Mouse (Mus musculus) CH12.LX (cell line): ENCODE data around the gene Gm815. TPM values are rescaled to one million over a fixed set of nuclear protein-coding genes. Genes with fewer than 3 reads are reported as not detected.

Experiments
- DNase-seq: peaks from one replicate; pipeline ENCODE4 v3.0.0-alpha.2; 2013; ENCODE audit errors: extremely low read depth
- H3K27ac ChIP-seq: 2 replicates; pipeline ENCODE4 v1.5.1; 2012; ENCODE audit warnings: low read depth, mild to moderate bottlenecking, control low read depth, moderate library complexity; ENCODE audit not compliant: insufficient read depth
- H3K27me3 ChIP-seq: replicated peaks from 2 replicates; pipeline ENCODE3; 2012; ENCODE audit warnings: inconsistent platforms
- H3K36me3 ChIP-seq, 2 experiments: replicated peaks in 1 of 2; 2 replicates each; pipeline versions ENCODE3 to v1.6.1; 2012; ENCODE audit warnings: inconsistent platforms in 1 of 2, low read length in 1 of 2, mild to moderate bottlenecking in 1 of 2, mixed read lengths in 1 of 2, moderate library complexity in 1 of 2; ENCODE audit not compliant: control insufficient read depth in 1 of 2, insufficient read depth in 1 of 2
- H3K4me1 ChIP-seq, 2 experiments: 2 replicates each; pipeline ENCODE4 v1.6.1; 2012; ENCODE audit warnings: inconsistent platforms in 1 of 2, moderate library complexity in 1 of 2; ENCODE audit not compliant: insufficient read depth in 2 of 2, control insufficient read depth in 1 of 2
- H3K4me2 ChIP-seq: 2 replicates; pipeline ENCODE4 v1.6.1; 2012; ENCODE audit warnings: low read depth, mild to moderate bottlenecking, control low read depth; ENCODE audit not compliant: poor library complexity, insufficient read depth, severe bottlenecking
- H3K4me3 ChIP-seq, 3 experiments: fragments of 150-350 bp in 1 of 3; sonication (generic) in 1 of 3; replicated peaks in 1 of 3; 2 replicates each; pipeline versions ENCODE3 to v1.5.1; 2011 to 2012; ENCODE audit warnings: low read depth in 2 of 3, low read length in 2 of 3, mild to moderate bottlenecking in 2 of 3, moderate library complexity in 2 of 3, control low read depth in 1 of 3, improper control_type of control experiment in 1 of 3, inconsistent platforms in 1 of 3, mixed read lengths in 1 of 3; ENCODE audit not compliant: poor library complexity in 1 of 3
- H3K79me2 ChIP-seq: replicated peaks from 2 replicates; pipeline ENCODE4 v1.6.1; 2012; ENCODE audit warnings: mild to moderate bottlenecking, moderate library complexity; ENCODE audit not compliant: control insufficient read depth, poor library complexity, insufficient read depth, severe bottlenecking; ENCODE audit errors: extremely low read depth
- H3K9ac ChIP-seq: 2 replicates; pipeline ENCODE4 v1.6.1; 2012; ENCODE audit warnings: low read depth, mild to moderate bottlenecking, control low read depth, moderate library complexity; ENCODE audit not compliant: insufficient read depth
- H3K9me3 ChIP-seq: replicated peaks from 2 replicates; pipeline ENCODE3; 2012; ENCODE audit warnings: low read length, inconsistent platforms, mixed read lengths
- BHLHE40 ChIP-seq: IDR thresholded peaks from 2 replicates; pipeline ENCODE4 v1.6.1; 2011; ENCODE audit warnings: mild to moderate bottlenecking, low read depth, low read length, improper control_type of control experiment
- CHD1 ChIP-seq: IDR thresholded peaks from 2 replicates; pipeline ENCODE4 v1.6.1; 2012; ENCODE audit warnings: low read depth, low read length, improper control_type of control experiment, inconsistent platforms
- CHD2 ChIP-seq: IDR thresholded peaks from 2 replicates; pipeline ENCODE4 v1.6.1; 2011; ENCODE audit warnings: low read length, improper control_type of control experiment
- E2F4 ChIP-seq: IDR thresholded peaks from 2 replicates; pipeline ENCODE4 v1.6.1; 2011; ENCODE audit warnings: low read depth, low read length, improper control_type of control experiment; ENCODE audit not compliant: insufficient replicate concordance
- ELF1 ChIP-seq: IDR thresholded peaks from 2 replicates; pipeline ENCODE4 v1.6.1; 2014; ENCODE audit warnings: low read depth, mild to moderate bottlenecking, inconsistent platforms, low read length, improper control_type of control experiment
- HCFC1 ChIP-seq: IDR thresholded peaks from 2 replicates; pipeline ENCODE4 v1.6.1; 2012; ENCODE audit warnings: low read depth, mild to moderate bottlenecking, inconsistent platforms, low read length, improper control_type of control experiment
- IRF4 ChIP-seq: IDR thresholded peaks from 2 replicates; pipeline ENCODE4 v1.6.1; 2014; ENCODE audit warnings: low read depth, mild to moderate bottlenecking, inconsistent platforms, low read length, improper control_type of control experiment
- JUN ChIP-seq: IDR thresholded peaks from 2 replicates; pipeline ENCODE4 v1.6.1; 2011; ENCODE audit warnings: low read depth, mild to moderate bottlenecking, low read length, improper control_type of control experiment, moderate library complexity; ENCODE audit not compliant: insufficient read depth
- JUND ChIP-seq: conservative IDR thresholded peaks from 2 replicates; pipeline ENCODE4 v1.6.1; 2011; ENCODE audit warnings: low read depth, low read length, improper control_type of control experiment
- KAT2A ChIP-seq: IDR thresholded peaks from 2 replicates; pipeline ENCODE4 v1.6.1; 2012; ENCODE audit warnings: low read length, improper control_type of control experiment, inconsistent platforms; ENCODE audit not compliant: insufficient replicate concordance
- MAX ChIP-seq: IDR thresholded peaks from 2 replicates; pipeline ENCODE4 v1.6.1; 2011; ENCODE audit warnings: low read length, improper control_type of control experiment
- MEF2A ChIP-seq: IDR thresholded peaks from 2 replicates; pipeline ENCODE4 v1.6.1; 2014; ENCODE audit warnings: low read depth, mild to moderate bottlenecking, inconsistent platforms, low read length, improper control_type of control experiment, borderline replicate concordance
- MXI1 ChIP-seq: IDR thresholded peaks from 2 replicates; pipeline ENCODE4 v1.6.1; 2011; ENCODE audit warnings: mild to moderate bottlenecking, low read depth, low read length, improper control_type of control experiment
- MYC ChIP-seq: IDR thresholded peaks from 2 replicates; pipeline ENCODE4 v1.6.1; 2011; ENCODE audit warnings: low read depth, mild to moderate bottlenecking, improper control_type of control experiment, low read length
- NRF1 ChIP-seq: IDR thresholded peaks from 2 replicates; pipeline ENCODE4 v1.6.1; 2014; ENCODE audit warnings: low read depth, mild to moderate bottlenecking, inconsistent platforms, low read length, improper control_type of control experiment, moderate library complexity
- POLR2A ChIP-seq: IDR thresholded peaks from 2 replicates; pipeline ENCODE4 v1.6.1; 2011; ENCODE audit warnings: low read depth, mild to moderate bottlenecking, improper control_type of control experiment, low read length
- POLR2AphosphoS2 ChIP-seq: IDR thresholded peaks from 2 replicates; pipeline ENCODE4 v1.6.1; 2011; ENCODE audit warnings: low read depth, low read length, improper control_type of control experiment
- RCOR1 ChIP-seq: conservative IDR thresholded peaks from 2 replicates; pipeline ENCODE4 v1.6.1; 2012; ENCODE audit warnings: low read depth, mild to moderate bottlenecking, inconsistent platforms, low read length, improper control_type of control experiment
- TBP ChIP-seq: conservative IDR thresholded peaks from 2 replicates; pipeline ENCODE4 v1.6.1; 2011; ENCODE audit warnings: low read depth, low read length, improper control_type of control experiment
- TCF12 ChIP-seq: IDR thresholded peaks from 2 replicates; pipeline ENCODE4 v1.6.1; 2014; ENCODE audit warnings: low read depth, mild to moderate bottlenecking, inconsistent platforms, low read length, improper control_type of control experiment
- UBTF ChIP-seq: IDR thresholded peaks from 2 replicates; pipeline ENCODE4 v1.6.1; 2012; ENCODE audit warnings: low read depth, mild to moderate bottlenecking, inconsistent platforms, low read length, improper control_type of control experiment, moderate library complexity
- ZC3H11A ChIP-seq: IDR thresholded peaks from 2 replicates; pipeline ENCODE4 v1.6.1; 2012; ENCODE audit warnings: low read depth, mild to moderate bottlenecking, inconsistent platforms, low read length, improper control_type of control experiment
- ZKSCAN1 ChIP-seq: IDR thresholded peaks from 2 replicates; pipeline ENCODE4 v1.6.1; 2012; ENCODE audit warnings: low read depth, inconsistent platforms, low read length, improper control_type of control experiment, borderline replicate concordance
- ZMIZ1 ChIP-seq: IDR thresholded peaks from 2 replicates; pipeline ENCODE4 v1.6.1; 2012; ENCODE audit warnings: low read depth, mild to moderate bottlenecking, inconsistent platforms, low read length, improper control_type of control experiment
- ZNF384 ChIP-seq: IDR thresholded peaks from 2 replicates; pipeline ENCODE4 v1.6.1; 2012; ENCODE audit warnings: low read depth, low read length, improper control_type of control experiment, inconsistent platforms
- dilution Hi-C: fragments of 300-500 bp; cut with MboI; formaldehyde crosslinking; loops from 2 replicates; pipeline ENCODE4 v1.14.3; 2020; ENCODE audit warnings: low sequenced_read_pairs; ENCODE audit not compliant: extremely low pct_unique_long_range_greater_than_20kb, extremely low pct_ligation_motif_present
- in situ Hi-C: fragments of 300-500 bp; cut with MboI; formaldehyde crosslinking; loops from 3 replicates; pipeline ENCODE4 v1.14.3; 2019; ENCODE audit warnings: low sequenced_read_pairs, low pct_ligation_motif_present, low pct_unique_long_range_greater_than_20kb, mixed read lengths
- polyA plus RNA-seq: library from polyadenylated mRNA; unstranded; fragments of >175 nt; gene quantifications from 2 replicates; pipeline ENCODE4 v1.2.1, GENCODE M21; 2012; ENCODE audit warnings: low read depth; ENCODE audit not compliant: insufficient read length
- total RNA-seq, 2 experiments: library from RNA; depleted of rRNA; stranded (reverse); fragments of 300-350 nt in 1 of 2; fragments of >200 nt in 1 of 2; gene quantifications; 2 replicates each; pipeline ENCODE4 v1.2.3; 2012 to 2014

Gene Gm815
- total and polyA plus RNA-seq, 3 experiments, result not detected

GRCm38 (mm10) chr19:26858427-26859194, 27.1 kb upstream of the Gm815 start:
- no peaks in the 10 kb centered on the region for H3K36me3 ChIP-seq
- no peaks in the 10 kb centered on the region for H3K9me3 ChIP-seq
- TF ChIP-seq MXI1, result no peak
- no peak for TF ChIP-seq ZC3H11A
- TF ChIP-seq TBP, result no peak
- TF ChIP-seq POLR2A, result no peak
- TF ChIP-seq ZMIZ1, result no peak
- no peak for TF ChIP-seq E2F4
- H3K27me3 ChIP-seq, result no peaks in the 10 kb centered on the region
- H3K4me3 ChIP-seq, result no peak overlapping the region
- peaks cover 0 to 14% of the 10 kb centered on the region in 2 experiments; a peak in 2 of 4 replicates for H3K4me1 ChIP-seq
- no peak overlapping the region for H3K4me2 ChIP-seq
- H3K79me2 ChIP-seq, result no peaks in the 10 kb centered on the region
- H3K27ac ChIP-seq, result no peak overlapping the region
- H3K9ac ChIP-seq, result no peak overlapping the region
- dilution Hi-C loops, result no loop called here
- in situ Hi-C loops, result no loop called here
- DNase-seq, result no peak

GRCm38 (mm10) chr19:26859195-26859570, 26.5 kb upstream of the Gm815 start:
- in situ Hi-C loops (no loop called here), dilution Hi-C loops (no loop called here)
- Histone ChIP-seq H3K27ac (no peak overlapping the region), H3K9me3 (no peaks in the 10 kb centered on the region), H3K9ac (no peak overlapping the region), H3K36me3 (no peaks in the 10 kb centered on the region), H3K27me3 (no peaks in the 10 kb centered on the region), H3K4me2 (no peak overlapping the region), H3K4me1 (peaks cover 0 to 8% of the 10 kb centered on the region in 2 experiments; a peak in 2 of 4 replicates), H3K79me2 (no peaks in the 10 kb centered on the region), H3K4me3 (no peak overlapping the region)
- TF ChIP-seq RCOR1 (no peak), CHD1 (no peak), CHD2 (no peak), TBP (no peak), ELF1 (no peak), POLR2A (no peak), MYC (no peak), ZC3H11A (no peak), IRF4 (no peak), TCF12 (no peak)
- no peak for DNase-seq

- in situ Hi-C loops, result no loop called here
- Histone ChIP-seq H3K9ac (no peak overlapping the region), H3K79me2 (no peaks in the 10 kb centered on the region), H3K36me3 (no peaks in the 10 kb centered on the region), H3K27ac (no peak overlapping the region), H3K4me1 (peaks cover 0 to 8% of the 10 kb centered on the region in 2 experiments; a peak in 2 of 4 replicates), H3K27me3 (no peaks in the 10 kb centered on the region), H3K4me3 (no peak overlapping the region), H3K9me3 (no peaks in the 10 kb centered on the region), H3K4me2 (no peak overlapping the region)
- no peak for DNase-seq
- dilution Hi-C loops, result no loop called here
- TF ChIP-seq JUN, result no peak
- no peak for TF ChIP-seq POLR2AphosphoS2
- no peak for TF ChIP-seq MEF2A
- TF ChIP-seq RCOR1, result no peak
- TF ChIP-seq JUND, result no peak
- TF ChIP-seq TCF12, result no peak
- no peak for TF ChIP-seq MAX
- TF ChIP-seq KAT2A, result no peak
- no peak for TF ChIP-seq IRF4
- TF ChIP-seq TBP, result no peak
- no peak for TF ChIP-seq HCFC1
- no peak for TF ChIP-seq ZKSCAN1
- TF ChIP-seq BHLHE40, result no peak
- no peak for TF ChIP-seq UBTF
- TF ChIP-seq ZNF384, result no peak
- TF ChIP-seq NRF1, result no peak
- no peak for TF ChIP-seq POLR2A
Measured at GRCm38 (mm10) chr19:26863662-26864061, 22.0 kb upstream of the Gm815 start.
